Mouse (Mus musculus) brain, embryonic 14.5 days (tissue): ENCODE data around the gene Ccdc138.

Source experiments
- CTCF ChIP-seq: fragments of 200-500 bp; IDR thresholded peaks from 2 replicates; pipeline ENCODE4 v1.5.1; 2012; ENCODE audit warnings: inconsistent platforms, mild to moderate bottlenecking, moderate library complexity, borderline replicate concordance; ENCODE audit not compliant: insufficient read depth, insufficient read length; ENCODE audit errors: extremely low read depth
- POLR2A ChIP-seq: fragments of 200-500 bp; IDR thresholded peaks from 2 replicates; pipeline ENCODE4 v1.6.1; 2012; ENCODE audit warnings: mild to moderate bottlenecking, inconsistent platforms, borderline replicate concordance; ENCODE audit not compliant: poor library complexity, insufficient read depth, insufficient read length, severe bottlenecking; ENCODE audit errors: extremely low read depth

- TF ChIP-seq CTCF (no peak), POLR2A (no peak)
These were observed 17.7 kb upstream of the Ccdc138 start for GRCm38 (mm10) chr10:58479954-58480490.
